Mouse (Mus musculus): ENCODE data around the gene Nat8. TPM values are rescaled to one million over a fixed set of nuclear protein-coding genes. Genes with fewer than 3 reads are reported as not detected.
"Not testable (repeated sequence)": the region's sequence is repeated elsewhere in the genome, so short reads cannot be mapped to it uniquely, and the experiment has no call there.

The Nat8 gene
- total RNA-seq, 2 experiments from 2014 or later, result 4.1 to 5.4 TPM

- DNase-seq (ENCODE audit: low spot score in 2 of 2), result peak; percentile 49 to 63
Observed at GRCm38 (mm10) chr6:85837307-85837706, 5.4 kb upstream of the Nat8 start.

- DNase-seq (ENCODE audit: low spot score in 2 of 2), result peak; percentile 82 to 87
Observed at GRCm38 (mm10) chr6:85836827-85837226, 4.9 kb upstream of the Nat8 start.

GRCm38 (mm10) chr6:85836098-85836497, 4.2 kb upstream of the Nat8 start:
- not testable (repeated sequence) for DNase-seq (ENCODE audit: low spot score in 2 of 2)

- not testable (repeated sequence) for DNase-seq (ENCODE audit: low spot score in 2 of 2)
Observed at GRCm38 (mm10) chr6:85835104-85835503, 3.2 kb upstream of the Nat8 start.

GRCm38 (mm10) chr6:85834504-85835100, 2.7 kb upstream of the Nat8 start:
- not testable (repeated sequence) for DNase-seq (ENCODE audit: low spot score in 2 of 2)

GRCm38 (mm10) chr6:85829462-85829861, 2.4 kb downstream of the Nat8 start:
- no peak for DNase-seq (ENCODE audit: low spot score in 2 of 2)

- DNase-seq (ENCODE audit: low spot score in 2 of 2), result no peak
Observed at GRCm38 (mm10) chr6:85825886-85826285, 6.0 kb downstream of the Nat8 start.

- no peak for DNase-seq (ENCODE audit: low spot score in 2 of 2)
Observed at GRCm38 (mm10) chr6:85823382-85824090, 8.3 kb downstream of the Nat8 start.

- no peak for DNase-seq (ENCODE audit: low spot score in 2 of 2)
Observed at GRCm38 (mm10) chr6:85822286-85822685, 9.6 kb downstream of the Nat8 start.

- DNase-seq (ENCODE audit: low spot score in 2 of 2), result no peak
Observed at GRCm38 (mm10) chr6:85820837-85821236, 11.0 kb downstream of the Nat8 start, which contains the start of the genes Nat8f6 and Nat8f5. Gene Nat8f6 (minus strand): TSS chr6:85820954. Gene Nat8f5 (minus strand): TSS chr6:85820972.

- DNase-seq (ENCODE audit: low spot score in 2 of 2), result no peak
Observed at GRCm38 (mm10) chr6:85818338-85818737, 13.5 kb downstream of the Nat8 start.

GRCm38 (mm10) chr6:85813339-85813738, 18.5 kb downstream of the Nat8 start:
- DNase-seq (ENCODE audit: low spot score in 2 of 2), result no peak

- not testable (repeated sequence) for DNase-seq (ENCODE audit: low spot score in 2 of 2)
Observed at GRCm38 (mm10) chr6:85810942-85811537, 20.8 kb downstream of the Nat8 start.

GRCm38 (mm10) chr6:85810514-85810913, 21.4 kb downstream of the Nat8 start:
- not testable (repeated sequence) for DNase-seq (ENCODE audit: low spot score in 2 of 2)

GRCm38 (mm10) chr6:85809784-85810183, 22.1 kb downstream of the Nat8 start:
- DNase-seq (ENCODE audit: low spot score in 2 of 2), result not testable (repeated sequence)

GRCm38 (mm10) chr6:85803180-85803579, 28.7 kb downstream of the Nat8 start:
- not testable (repeated sequence) for DNase-seq (ENCODE audit: low spot score in 2 of 2)

Small RNA genes within 50 kb of the gene (microRNA-seq; reads per million reads assigned to microRNA genes)
- 0 reads per million in 2 experiments for gene Mir6375 (ENCODE audit: borderline number of aligned reads in 2 of 2)

Other genes starting within 250 kb of the Nat8 start
- 1 to 10 TPM; 7.2 to 8.2 TPM for gene Alms1, start 244.6 kb downstream of the Nat8 start, total RNA-seq (2021)
- 1 to 10 TPM; 3.0 to 3.3 TPM for gene Nat8f7, start 118.9 kb downstream of the Nat8 start, total RNA-seq (2021)
- gene Nat8f3, start 66.3 kb downstream of the Nat8 start, total RNA-seq (2021), result under 1 TPM; 0.30 to 0.61 TPM
- 1 to 10 TPM; 1.4 to 1.8 TPM for gene Nat8f6, start 11.1 kb downstream of the Nat8 start, total RNA-seq (2021)
- 10 to 100 TPM in 1 of 2 experiments, 1 to 10 TPM in 1; 7.0 to 10.2 TPM for gene Nat8f5, start 11.1 kb downstream of the Nat8 start, total RNA-seq (2021)
- gene Nat8f2, start 37.1 kb upstream of the Nat8 start, total RNA-seq (2021), result 1 to 10 TPM; 1.6 to 3.1 TPM
- gene Nat8f4, start 72.8 kb upstream of the Nat8 start, total RNA-seq (2021), result 1 to 10 TPM; 7.0 to 9.5 TPM
- gene Tprkb, start 79.8 kb upstream of the Nat8 start, total RNA-seq (2021), result 10 to 100 TPM; 38.4 to 47.2 TPM
- gene Nat8f1, start 83.6 kb upstream of the Nat8 start, total RNA-seq (2021), result 10 to 100 TPM; 25.5 to 45.2 TPM
- 100 to 1,000 TPM; 107 to 157 TPM for gene Dusp11, start 129.6 kb upstream of the Nat8 start, total RNA-seq (2021)
- not detected for gene Figla, start 184.1 kb upstream of the Nat8 start, total RNA-seq (2021)
- gene Add2, start 196.6 kb upstream of the Nat8 start, total RNA-seq (2021), result under 1 TPM; 0.80 to 0.90 TPM

Measured in adrenal gland, adult 18-20 months (tissue).